Mouse (Mus musculus): Measurements from ENCODE around the gene Psmg4. TPM values are rescaled to one million over a fixed set of nuclear protein-coding genes. Genes with fewer than 3 reads are reported as not detected.

Psmg4 gene
- polyA plus RNA-seq (2012; rRNA removed; ENCODE audit: low replicate concordance): 71.7 and 123 TPM in 2 replicates

GRCm38 (mm10) chr13:34162491-34163303 is at the start of gene Psmg4:
Gene Psmg4 (plus strand): TSS chr13:34162964.

DNA sequence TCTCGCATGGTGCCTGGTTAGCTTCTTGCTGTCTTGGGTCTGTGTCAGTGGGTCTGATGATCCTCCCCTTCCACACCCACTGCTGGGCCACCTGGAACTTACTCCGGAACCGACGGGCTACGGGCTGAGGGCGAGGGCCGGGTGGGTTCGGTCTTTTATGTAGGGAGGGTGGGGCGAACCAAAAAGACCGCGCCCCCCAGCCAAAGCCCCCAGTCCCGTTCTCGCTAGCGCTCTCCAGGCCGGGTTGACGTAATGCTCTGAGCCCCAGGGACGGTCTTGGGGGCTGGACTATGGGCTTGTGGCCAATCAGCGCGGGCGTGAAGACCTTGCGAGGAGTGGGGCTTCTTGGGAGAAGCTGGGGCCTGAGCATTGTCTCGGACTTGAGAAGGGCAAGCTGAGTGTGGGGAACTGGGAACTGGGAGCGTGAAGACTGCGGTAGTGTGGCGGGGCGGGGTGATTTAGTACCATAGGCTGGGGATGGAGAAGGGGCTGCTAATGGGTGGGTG is 32.5 kb upstream of the Psmg4 start, which contains the start of gene Tubb2b:
Gene Tubb2b (minus strand): TSS at position 241 of the 506 bp plus-strand sequence.

Other genes starting within 250 kb of the Psmg4 start
- gene Nqo2, start 198.3 kb upstream of the Psmg4 start, polyA plus RNA-seq (2012; rRNA removed; ENCODE audit: low replicate concordance): 1.6 and 2.3 TPM in 2 replicates
- 4.6 and 16.3 TPM in 2 replicates for gene Ripk1, start 160.6 kb upstream of the Psmg4 start, polyA plus RNA-seq (2012; rRNA removed; ENCODE audit: low replicate concordance)
- gene Serpinb6a, start 160.2 kb upstream of the Psmg4 start, polyA plus RNA-seq (2012; rRNA removed; ENCODE audit: low replicate concordance): 40.0 and 143 TPM in 2 replicates
- 8.8 and 14.4 TPM in 2 replicates for gene Bphl, start 125.4 kb upstream of the Psmg4 start, polyA plus RNA-seq (2012; rRNA removed; ENCODE audit: low replicate concordance)
- 118 and 147 TPM in 2 replicates for gene Tubb2a, start 85.0 kb upstream of the Psmg4 start, polyA plus RNA-seq (2012; rRNA removed; ENCODE audit: low replicate concordance)
- 16.0 and 20.0 TPM in 2 replicates for gene Tubb2b, start 32.5 kb upstream of the Psmg4 start, polyA plus RNA-seq (2012; rRNA removed; ENCODE audit: low replicate concordance)
- gene Slc22a23, start 182.2 kb downstream of the Psmg4 start, polyA plus RNA-seq (2012; rRNA removed; ENCODE audit: low replicate concordance): 13.7 and 36.7 TPM in 2 replicates

Data from duodenum, adult 2 months (tissue).